Mouse (Mus musculus): ENCODE measurements around the gene Ociad1. TPM values are rescaled to one million over a fixed set of nuclear protein-coding genes. Genes with fewer than 3 reads are reported as not detected.

Ociad1 gene
- 148 and 164 TPM in 2 replicates for polyA plus RNA-seq (2014; fragmentation: Nextera tagmentation; extraction: Ambion mirVana)

DNA sequence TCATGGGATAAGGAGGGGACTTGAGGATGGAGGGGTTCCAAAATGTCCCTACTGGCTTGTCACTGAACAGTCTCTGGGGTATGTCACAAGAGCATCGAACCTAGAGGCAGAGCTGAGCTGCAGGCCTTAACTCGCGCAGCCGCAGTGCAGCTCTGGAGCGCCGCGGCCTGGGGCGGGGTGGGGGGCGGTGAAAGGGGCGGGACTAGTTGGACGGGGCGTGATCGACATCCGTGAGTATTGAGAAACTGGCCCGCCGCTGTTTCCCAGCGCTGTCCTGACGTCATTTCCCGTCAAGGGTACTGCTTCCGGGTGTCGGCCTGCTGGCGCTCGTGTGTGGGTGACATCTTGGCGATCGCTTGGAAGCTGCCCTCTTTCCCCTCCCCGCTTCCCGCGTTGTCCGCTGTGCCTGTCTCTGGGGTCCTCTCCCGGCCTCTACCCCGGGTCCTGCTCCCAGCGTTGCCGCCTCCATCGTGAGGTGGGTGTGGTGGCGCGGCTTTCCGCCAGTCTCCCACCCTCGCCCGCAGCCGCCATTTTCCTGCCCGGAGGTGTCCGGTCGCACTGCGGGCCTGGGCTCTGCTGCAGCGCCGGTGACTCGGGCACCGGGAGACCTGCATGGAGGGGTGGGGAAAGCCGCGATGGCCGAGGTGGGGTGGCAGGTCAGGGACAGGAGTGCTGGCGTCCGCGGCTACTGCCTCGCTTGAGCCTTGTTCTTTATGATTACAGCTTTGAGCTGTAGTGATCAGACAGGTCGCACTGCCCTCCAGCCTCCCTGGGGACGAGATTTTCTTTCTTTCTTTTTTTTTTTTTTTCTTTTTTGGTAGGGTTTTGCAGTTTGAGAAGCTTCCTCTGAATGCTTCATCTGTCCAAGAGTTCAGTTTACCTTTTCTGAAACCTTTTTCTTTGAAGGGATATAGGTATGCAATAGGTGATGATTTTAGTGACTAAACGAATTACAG is at the start of gene Ociad1:
Ociad1 (plus strand) TSS at position 283 of the 956 bp plus-strand sequence.
- H3K27me3 ChIP-seq (replicated peaks; ENCODE audit: control insufficient read depth, insufficient read depth, low read length) = no peaks in the 10 kb centered on the region
- WGBS = under 1% methylated on average over 53 of the region's 58 CpGs
- peak within 1 kb of the TSS; percentile 96 for H3K9ac ChIP-seq (ENCODE audit: low read length)
- H3K9me3 ChIP-seq (ENCODE audit: control insufficient read depth, low read length) = no peaks in the 10 kb centered on the region
- H3K4me2 ChIP-seq (ENCODE audit: low read length) = peak within 1 kb of the TSS; percentile 60
- peak within 1 kb of the TSS; percentile 90 for H3K27ac ChIP-seq (ENCODE audit: low read depth)
- peaks cover 30% of the 10 kb centered on the region for H3K36me3 ChIP-seq (ENCODE audit: control insufficient read depth, insufficient read depth, low read length)
- peak; percentile 97 for DNase-seq (ENCODE audit: low spot score)
- H3K4me1 ChIP-seq (replicated peaks; ENCODE audit: control insufficient read depth, insufficient read depth, low read length) = 0 out of 2 replicates have a peak, but pooled peaks cover 4% of the 10 kb centered on the region
- H3K4me3 ChIP-seq (ENCODE audit: low read depth, low read length) = peak within 1 kb of the TSS; percentile 94
- ATAC-seq (replicated peaks; ENCODE audit: low FRiP score, low TSS enrichment, low read depth) = peak; percentile 99

DNA sequence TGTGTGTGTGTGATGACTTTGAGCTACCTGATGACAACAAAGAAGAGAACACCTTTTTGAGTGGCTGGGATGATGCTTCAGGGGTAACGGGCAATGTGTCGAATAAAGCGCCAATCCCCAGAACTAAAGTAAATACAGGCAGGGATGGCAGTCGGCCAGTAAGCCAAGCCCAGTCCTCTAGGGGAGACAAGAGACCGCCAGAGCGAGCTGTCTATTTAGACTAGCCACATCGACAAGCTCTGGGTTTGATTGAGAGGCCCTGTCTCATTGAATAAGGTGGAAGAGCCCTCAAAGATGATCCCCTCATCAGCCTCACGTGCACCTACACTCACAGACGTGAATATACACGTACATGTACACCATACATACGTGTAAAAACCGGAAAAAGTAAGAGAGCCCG is 48.2 kb upstream of the Ociad1 start:
- WGBS = 54% methylated on average over 13 of the region's 13 CpGs
- Histone ChIP-seq H3K4me2 (ENCODE audit: low read length) (no peak overlapping the region; the same call in 1 of the 2 replicates), H3K9ac (ENCODE audit: low read length) (no peak overlapping the region), H3K4me3 (ENCODE audit: low read depth, low read length) (no peak overlapping the region), H3K9me3 (ENCODE audit: control insufficient read depth, low read length) (no peaks in the 10 kb centered on the region), H3K36me3 (ENCODE audit: control insufficient read depth, insufficient read depth, low read length) (no peaks in the 10 kb centered on the region), H3K27ac (ENCODE audit: low read depth) (no peak overlapping the region), H3K4me1 (replicated peaks; ENCODE audit: control insufficient read depth, insufficient read depth, low read length) (no peaks in the 10 kb centered on the region), H3K27me3 (replicated peaks; ENCODE audit: control insufficient read depth, insufficient read depth, low read length) (no peaks in the 10 kb centered on the region)
- ATAC-seq (replicated peaks; ENCODE audit: low FRiP score, low TSS enrichment, low read depth) (no peak), DNase-seq (ENCODE audit: low spot score) (no peak)

DNA sequence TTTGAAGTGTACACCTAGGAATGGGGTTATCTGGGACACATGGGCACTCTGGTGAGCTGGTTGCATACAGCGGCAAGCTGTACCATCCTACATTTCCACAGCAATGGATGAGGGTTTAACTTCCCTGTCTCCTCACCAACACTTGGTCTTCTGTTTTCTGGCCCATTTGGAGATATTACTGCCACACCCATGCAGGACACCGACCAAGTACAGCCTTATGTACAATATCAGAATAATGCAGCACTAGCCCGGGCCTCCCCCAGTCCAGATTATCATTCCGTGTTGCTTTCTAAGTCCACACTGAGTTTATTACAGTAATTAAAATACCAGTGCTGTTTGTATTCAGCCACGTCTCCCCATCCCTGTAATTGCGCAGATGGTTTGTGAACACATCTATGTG is 46.2 kb upstream of the Ociad1 start:
- H3K9ac ChIP-seq (ENCODE audit: low read length) = no peak overlapping the region
- H3K27me3 ChIP-seq (replicated peaks; ENCODE audit: control insufficient read depth, insufficient read depth, low read length) = no peaks in the 10 kb centered on the region
- ATAC-seq (replicated peaks; ENCODE audit: low FRiP score, low TSS enrichment, low read depth) (no peak), DNase-seq (ENCODE audit: low spot score) (no peak)
- no peaks in the 10 kb centered on the region for H3K9me3 ChIP-seq (ENCODE audit: control insufficient read depth, low read length)
- no peak overlapping the region for H3K4me2 ChIP-seq (ENCODE audit: low read length)
- 73% methylated on average over 6 of the region's 6 CpGs for WGBS
- H3K4me3 ChIP-seq (ENCODE audit: low read depth, low read length) = no peak overlapping the region
- no peaks in the 10 kb centered on the region for H3K36me3 ChIP-seq (ENCODE audit: control insufficient read depth, insufficient read depth, low read length)
- no peak overlapping the region for H3K27ac ChIP-seq (ENCODE audit: low read depth)
- H3K4me1 ChIP-seq (replicated peaks; ENCODE audit: control insufficient read depth, insufficient read depth, low read length) = no peaks in the 10 kb centered on the region

DNA sequence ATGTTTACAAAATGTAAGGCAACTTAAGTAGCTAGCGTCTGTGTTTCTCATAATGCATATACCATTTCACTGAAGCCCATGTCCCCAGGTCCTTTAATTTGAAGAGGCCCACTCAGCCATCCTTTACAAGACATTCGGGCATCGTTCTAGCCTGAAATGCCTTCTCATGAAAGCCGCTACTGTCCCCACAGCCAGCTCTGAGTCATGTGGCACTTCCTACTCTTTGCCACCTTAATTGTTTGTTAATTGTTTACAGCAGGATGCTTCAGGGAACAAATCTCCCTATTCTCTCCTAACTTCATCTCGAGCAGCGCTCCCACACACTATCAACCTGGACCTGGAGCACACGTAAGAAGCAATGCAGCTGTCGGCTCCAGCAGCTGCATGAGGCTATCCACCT is 44.4 kb upstream of the Ociad1 start:
- DNase-seq (ENCODE audit: low spot score) = no peak
- 68% methylated on average over 8 of the region's 8 CpGs for WGBS

DNA sequence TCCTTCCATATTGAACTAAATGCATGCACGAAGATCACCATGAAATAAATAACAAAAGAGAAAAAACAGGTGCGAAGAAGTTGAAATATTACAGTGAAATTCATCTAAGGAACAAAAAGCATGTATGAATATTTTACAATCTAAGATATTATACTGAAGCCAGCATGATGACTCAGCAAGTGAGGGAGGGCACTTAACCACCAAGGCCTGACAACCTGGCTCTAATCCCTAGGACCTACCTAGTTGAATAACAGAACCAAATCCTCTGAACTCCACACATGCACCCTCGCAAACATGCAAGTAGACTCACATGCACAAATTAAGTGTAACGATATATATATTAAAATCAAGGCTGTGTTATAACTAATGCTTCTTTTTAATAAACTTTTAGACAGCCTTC is 43.2 kb upstream of the Ociad1 start:
- Histone ChIP-seq H3K4me2 (ENCODE audit: low read length) (no peak overlapping the region), H3K27me3 (replicated peaks; ENCODE audit: control insufficient read depth, insufficient read depth, low read length) (no peaks in the 10 kb centered on the region), H3K4me3 (ENCODE audit: low read depth, low read length) (no peak overlapping the region), H3K27ac (ENCODE audit: low read depth) (no peak overlapping the region), H3K36me3 (ENCODE audit: control insufficient read depth, insufficient read depth, low read length) (no peaks in the 10 kb centered on the region), H3K4me1 (replicated peaks; ENCODE audit: control insufficient read depth, insufficient read depth, low read length) (peaks cover 6% of the 10 kb centered on the region; the same call in 1 of the 2 replicates), H3K9me3 (ENCODE audit: control insufficient read depth, low read length) (no peaks in the 10 kb centered on the region), H3K9ac (ENCODE audit: low read length) (no peak overlapping the region)
- ATAC-seq (replicated peaks; ENCODE audit: low FRiP score, low TSS enrichment, low read depth) = no peak
- WGBS = 96% methylated on average over 4 of the region's 4 CpGs
- no peak for DNase-seq (ENCODE audit: low spot score)

More for the DNA sequence above, 44.4 kb upstream of the Ociad1 start:
- Histone ChIP-seq H3K9me3 (ENCODE audit: control insufficient read depth, low read length) (no peaks in the 10 kb centered on the region), H3K27ac (ENCODE audit: low read depth) (no peak overlapping the region), H3K4me2 (ENCODE audit: low read length) (no peak overlapping the region), H3K4me1 (replicated peaks; ENCODE audit: control insufficient read depth, insufficient read depth, low read length) (no peaks in the 10 kb centered on the region), H3K27me3 (replicated peaks; ENCODE audit: control insufficient read depth, insufficient read depth, low read length) (no peaks in the 10 kb centered on the region), H3K4me3 (ENCODE audit: low read depth, low read length) (no peak overlapping the region), H3K36me3 (ENCODE audit: control insufficient read depth, insufficient read depth, low read length) (no peaks in the 10 kb centered on the region), H3K9ac (ENCODE audit: low read length) (no peak overlapping the region)
- no peak for ATAC-seq (replicated peaks; ENCODE audit: low FRiP score, low TSS enrichment, low read depth)

DNA sequence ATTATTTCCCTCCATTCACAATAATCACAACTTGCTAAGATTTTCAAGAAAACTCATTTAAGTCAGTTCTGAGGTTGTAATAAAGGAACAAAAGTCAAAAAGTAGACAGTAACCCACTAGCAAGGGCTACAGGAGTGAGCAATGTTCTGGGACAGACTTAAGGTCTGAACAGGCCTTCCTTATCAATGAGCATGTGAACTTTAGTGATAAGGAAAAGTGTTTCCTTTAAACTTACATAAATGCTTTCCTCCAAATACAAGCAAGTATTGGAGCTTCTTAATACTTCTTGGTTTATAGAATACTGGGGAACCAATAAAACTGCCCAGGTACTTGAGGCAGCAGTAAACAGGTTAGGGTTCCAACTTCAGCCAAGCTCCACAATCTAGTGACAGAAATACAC is 39.8 kb upstream of the Ociad1 start:
- no peak overlapping the region for H3K27ac ChIP-seq (ENCODE audit: low read depth)
- H3K36me3 ChIP-seq (ENCODE audit: control insufficient read depth, insufficient read depth, low read length) = no peaks in the 10 kb centered on the region
- H3K4me3 ChIP-seq (ENCODE audit: low read depth, low read length) = no peak overlapping the region
- no peak for ATAC-seq (replicated peaks; ENCODE audit: low FRiP score, low TSS enrichment, low read depth)
- no peak overlapping the region for H3K9ac ChIP-seq (ENCODE audit: low read length)
- no peak overlapping the region for H3K4me2 ChIP-seq (ENCODE audit: low read length)
- H3K27me3 ChIP-seq (replicated peaks; ENCODE audit: control insufficient read depth, insufficient read depth, low read length) = no peaks in the 10 kb centered on the region
- peaks cover 20% of the 10 kb centered on the region for H3K4me1 ChIP-seq (replicated peaks; ENCODE audit: control insufficient read depth, insufficient read depth, low read length)
- no peak for DNase-seq (ENCODE audit: low spot score)
- H3K9me3 ChIP-seq (ENCODE audit: control insufficient read depth, low read length) = no peaks in the 10 kb centered on the region

DNA sequence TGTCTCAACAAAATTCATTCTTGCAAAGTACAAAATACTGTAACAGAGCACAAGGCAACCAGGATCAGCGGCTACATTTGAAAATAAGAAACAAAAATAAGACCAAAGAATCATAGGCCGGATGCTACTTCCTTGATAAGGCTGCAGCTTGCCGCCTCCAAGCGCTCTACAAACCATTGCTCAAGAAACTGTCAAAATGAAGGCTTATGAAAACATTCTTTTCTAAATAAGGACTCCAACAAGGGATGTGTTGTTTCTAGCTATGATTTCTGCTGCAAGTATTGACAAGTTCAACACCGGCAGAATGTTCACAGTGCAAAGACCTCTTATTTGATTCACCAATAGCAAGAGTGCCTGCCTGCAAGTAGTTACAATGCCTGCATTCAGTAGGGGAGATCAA is 37.9 kb upstream of the Ociad1 start:
- no peaks in the 10 kb centered on the region for H3K9me3 ChIP-seq (ENCODE audit: control insufficient read depth, low read length)
- 31% methylated on average over 5 of the region's 5 CpGs for WGBS
- ATAC-seq (replicated peaks; ENCODE audit: low FRiP score, low TSS enrichment, low read depth) (no peak), DNase-seq (ENCODE audit: low spot score) (no peak)
- peak overlapping the region; percentile 92 for H3K4me3 ChIP-seq (ENCODE audit: low read depth, low read length)
- no peaks in the 10 kb centered on the region for H3K27me3 ChIP-seq (replicated peaks; ENCODE audit: control insufficient read depth, insufficient read depth, low read length)
- H3K27ac ChIP-seq (ENCODE audit: low read depth) = peak overlapping the region; percentile 92; the same call in 1 of the 2 replicates
- peak overlapping the region; percentile 72 for H3K4me2 ChIP-seq (ENCODE audit: low read length)
- peak overlapping the region; percentile 82 for H3K9ac ChIP-seq (ENCODE audit: low read length)
- H3K4me1 ChIP-seq (replicated peaks; ENCODE audit: control insufficient read depth, insufficient read depth, low read length) = peaks cover 20% of the 10 kb centered on the region
- H3K36me3 ChIP-seq (ENCODE audit: control insufficient read depth, insufficient read depth, low read length) = no peaks in the 10 kb centered on the region

DNA sequence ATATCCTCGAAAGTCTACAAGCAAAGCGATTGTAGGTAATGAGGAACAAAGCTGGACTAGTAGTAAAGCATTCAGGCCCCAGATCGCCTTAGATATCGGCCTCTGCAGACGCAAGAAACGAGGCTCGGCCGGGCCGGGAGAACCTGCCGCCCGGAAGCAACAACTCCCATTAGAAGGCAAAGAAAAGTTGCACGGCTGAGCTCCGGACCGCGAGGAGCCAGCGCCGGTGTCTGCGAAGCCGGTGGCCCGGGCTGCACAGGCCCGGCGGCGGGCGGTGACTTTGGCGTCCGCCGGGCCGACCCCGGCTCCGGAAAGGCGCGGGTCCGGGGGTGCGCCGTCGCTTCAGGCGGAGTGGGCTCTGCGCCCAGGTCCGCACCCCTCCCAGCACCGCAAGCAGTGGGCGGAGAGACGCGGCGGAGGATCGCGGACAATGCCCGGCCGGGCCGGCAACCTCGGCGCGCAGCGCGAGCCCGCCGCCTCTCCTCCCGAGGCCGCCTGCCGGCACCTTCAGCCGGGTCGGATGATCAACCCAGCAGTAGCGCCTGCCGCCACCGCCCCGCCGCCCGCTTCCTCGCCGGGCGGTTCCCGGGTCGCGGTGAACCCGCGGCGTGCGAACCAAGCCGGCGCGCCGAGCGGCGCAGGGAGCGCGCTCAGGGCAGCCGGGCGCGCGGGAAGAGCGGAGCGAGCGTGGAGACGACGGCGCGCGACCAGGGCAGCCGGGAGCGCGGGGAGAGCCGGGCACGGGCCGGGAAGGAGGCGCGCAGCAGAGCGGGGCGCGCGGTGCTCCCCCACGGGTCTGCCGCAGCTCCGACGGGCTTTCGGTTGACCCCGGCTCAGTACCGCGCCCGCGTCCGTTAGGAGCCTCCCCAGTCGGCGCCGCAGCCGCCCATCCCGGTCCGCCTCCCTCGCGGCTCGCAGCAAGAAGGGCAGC is 37.0 kb upstream of the Ociad1 start:
- WGBS = under 1% methylated on average over 103 of the region's 129 CpGs
- peak overlapping the region; percentile 82 for H3K9ac ChIP-seq (ENCODE audit: low read length)
- peak; percentile 48 for ATAC-seq (replicated peaks; ENCODE audit: low FRiP score, low TSS enrichment, low read depth)

More for the DNA sequence above, 37.0 kb upstream of the Ociad1 start:
- Histone ChIP-seq H3K4me1 (replicated peaks; ENCODE audit: control insufficient read depth, insufficient read depth, low read length) (peaks cover 20% of the 10 kb centered on the region), H3K27me3 (replicated peaks; ENCODE audit: control insufficient read depth, insufficient read depth, low read length) (no peaks in the 10 kb centered on the region), H3K9me3 (ENCODE audit: control insufficient read depth, low read length) (no peaks in the 10 kb centered on the region), H3K4me3 (ENCODE audit: low read depth, low read length) (peak overlapping the region; percentile 92), H3K4me2 (ENCODE audit: low read length) (peak overlapping the region; percentile 72), H3K36me3 (ENCODE audit: control insufficient read depth, insufficient read depth, low read length) (no peaks in the 10 kb centered on the region), H3K27ac (ENCODE audit: low read depth) (peak overlapping the region; percentile 92)
- DNase-seq (ENCODE audit: low spot score) = peak; percentile 80

All from intestine, embryonic 14.5 days (tissue).